Mouse (Mus musculus): Measurements from ENCODE around the gene B4galnt2. TPM values are rescaled to one million over a fixed set of nuclear protein-coding genes. Genes with fewer than 3 reads are reported as not detected.
"Not testable (repeated sequence)": the region's sequence is repeated elsewhere in the genome, so short reads cannot be mapped to it uniquely, and the experiment has no call there.

The B4galnt2 gene
- polyA plus RNA-seq, 1 experiment: 0.51 TPM

- H3K4me1 ChIP-seq (ENCODE audit: control insufficient read depth, insufficient read depth, low read length): no peaks in the 10 kb centered on the region
- TF ChIP-seq CTCF (IDR thresholded peaks at IDR 0.05; ENCODE audit: borderline replicate concordance, insufficient read depth, low read length): no peak
- TF ChIP-seq POLR2A (IDR thresholded peaks at IDR 0.05; ENCODE audit: low read depth, low read length): no peak
Measured at GRCm38 (mm10) chr11:95907805-95908524, 6.7 kb downstream of the B4galnt2 start.

GRCm38 (mm10) chr11:95904290-95904689, 10.4 kb downstream of the B4galnt2 start:
- no peak overlapping the region for H3K4me3 ChIP-seq (ENCODE audit: insufficient read depth, low read length)
- no peak for TF ChIP-seq POLR2A (IDR thresholded peaks at IDR 0.05; ENCODE audit: low read depth, low read length)
- no peak for TF ChIP-seq CTCF (IDR thresholded peaks at IDR 0.05; ENCODE audit: borderline replicate concordance, insufficient read depth, low read length)
- H3K4me1 ChIP-seq (ENCODE audit: control insufficient read depth, insufficient read depth, low read length): no peaks in the 10 kb centered on the region; the same call in 1 of the 2 replicates
- no peak overlapping the region for H3K27ac ChIP-seq (ENCODE audit: insufficient read depth, low read length)

More at GRCm38 (mm10) chr11:95907805-95908524, 6.7 kb downstream of the B4galnt2 start:
- no peak overlapping the region for H3K4me3 ChIP-seq (ENCODE audit: insufficient read depth, low read length)
- no peak overlapping the region for H3K27ac ChIP-seq (ENCODE audit: insufficient read depth, low read length)

GRCm38 (mm10) chr11:95896446-95897179, 18.1 kb downstream of the B4galnt2 start:
- TF ChIP-seq CTCF (IDR thresholded peaks at IDR 0.05; ENCODE audit: borderline replicate concordance, insufficient read depth, low read length) (no peak), POLR2A (IDR thresholded peaks at IDR 0.05; ENCODE audit: low read depth, low read length) (no peak)
- H3K4me1 ChIP-seq (ENCODE audit: control insufficient read depth, insufficient read depth, low read length): no peaks in the 10 kb centered on the region
- no peak overlapping the region for H3K4me3 ChIP-seq (ENCODE audit: insufficient read depth, low read length)
- H3K27ac ChIP-seq (ENCODE audit: insufficient read depth, low read length): no peak overlapping the region

- Histone ChIP-seq H3K4me3 (ENCODE audit: insufficient read depth, low read length) (no peak overlapping the region), H3K4me1 (ENCODE audit: control insufficient read depth, insufficient read depth, low read length) (no peaks in the 10 kb centered on the region), H3K27ac (ENCODE audit: insufficient read depth, low read length) (no peak overlapping the region)
- TF ChIP-seq CTCF (IDR thresholded peaks at IDR 0.05; ENCODE audit: borderline replicate concordance, insufficient read depth, low read length) (no peak), POLR2A (IDR thresholded peaks at IDR 0.05; ENCODE audit: low read depth, low read length) (no peak)
Measured at GRCm38 (mm10) chr11:95890462-95891051, 24.1 kb downstream of the B4galnt2 start.

GRCm38 (mm10) chr11:95879861-95880260, 34.8 kb downstream of the B4galnt2 start:
- not testable (repeated sequence) for H3K4me1 ChIP-seq (ENCODE audit: control insufficient read depth, insufficient read depth, low read length); H3K4me3 ChIP-seq (ENCODE audit: insufficient read depth, low read length); H3K27ac ChIP-seq (ENCODE audit: insufficient read depth, low read length)

- TF ChIP-seq CTCF (IDR thresholded peaks at IDR 0.05; ENCODE audit: borderline replicate concordance, insufficient read depth, low read length) (peak; percentile 81; the same call in 1 of the 2 replicates), POLR2A (IDR thresholded peaks at IDR 0.05; ENCODE audit: low read depth, low read length) (no peak)
- H3K27ac ChIP-seq (ENCODE audit: insufficient read depth, low read length): no peak overlapping the region
- H3K4me1 ChIP-seq (ENCODE audit: control insufficient read depth, insufficient read depth, low read length): no peaks in the 10 kb centered on the region
- no peak overlapping the region for H3K4me3 ChIP-seq (ENCODE audit: insufficient read depth, low read length)
Measured at GRCm38 (mm10) chr11:95876296-95876695, 38.4 kb downstream of the B4galnt2 start.

GRCm38 (mm10) chr11:95875804-95876203, 38.9 kb downstream of the B4galnt2 start:
- H3K4me3 ChIP-seq (ENCODE audit: insufficient read depth, low read length): no peak overlapping the region
- TF ChIP-seq CTCF (IDR thresholded peaks at IDR 0.05; ENCODE audit: borderline replicate concordance, insufficient read depth, low read length) (no peak), POLR2A (IDR thresholded peaks at IDR 0.05; ENCODE audit: low read depth, low read length) (no peak)
- no peaks in the 10 kb centered on the region for H3K4me1 ChIP-seq (ENCODE audit: control insufficient read depth, insufficient read depth, low read length)
- H3K27ac ChIP-seq (ENCODE audit: insufficient read depth, low read length): no peak overlapping the region

- TF ChIP-seq CTCF (IDR thresholded peaks at IDR 0.05; ENCODE audit: borderline replicate concordance, insufficient read depth, low read length): no peak
- no peak for TF ChIP-seq POLR2A (IDR thresholded peaks at IDR 0.05; ENCODE audit: low read depth, low read length)
- Histone ChIP-seq H3K4me1 (ENCODE audit: control insufficient read depth, insufficient read depth, low read length) (no peaks in the 10 kb centered on the region), H3K27ac (ENCODE audit: insufficient read depth, low read length) (no peak overlapping the region), H3K4me3 (ENCODE audit: insufficient read depth, low read length) (no peak overlapping the region)
Measured at GRCm38 (mm10) chr11:95869918-95870470, 44.7 kb downstream of the B4galnt2 start.

- H3K4me1 ChIP-seq (ENCODE audit: control insufficient read depth, insufficient read depth, low read length): no peaks in the 10 kb centered on the region
- no peak overlapping the region for H3K27ac ChIP-seq (ENCODE audit: insufficient read depth, low read length)
- H3K4me3 ChIP-seq (ENCODE audit: insufficient read depth, low read length): no peak overlapping the region
- TF ChIP-seq POLR2A (IDR thresholded peaks at IDR 0.05; ENCODE audit: low read depth, low read length) (no peak), CTCF (IDR thresholded peaks at IDR 0.05; ENCODE audit: borderline replicate concordance, insufficient read depth, low read length) (no peak)
Measured at GRCm38 (mm10) chr11:95869442-95869841, 45.2 kb downstream of the B4galnt2 start.

All from embryonic fibroblast, embryonic 13.5 days (primary cell).